ENCODE assay signal across 12 mouse cellular contexts in genomic region chr11:33744429-33744828, GRCm38 (mm10).
DNase-seq lines count a peak whose midpoint lies in the region; ATAC-seq lines count a peak whose summit lies in the region.
"Had no signal": no experiment of that assay in that cellular context is flagged by ENCODE, and none has a peak within 500 bp of the region (broad histone marks: within the 10 kb centered on the region; RNA-seq: fewer than 3 reads in every experiment).

No protein-coding gene starts in this region.

- no peaks in the 10 kb centered on the region for H3K9me3 ChIP-seq in liver, embryonic 11.5 days (ENCODE audit: control insufficient read depth, low read length)
- no peaks in the 10 kb centered on the region for H3K9me3 ChIP-seq in intestine, embryonic 15.5 days
- no peaks in the 10 kb centered on the region for H3K9me3 ChIP-seq in midbrain, embryonic 16.5 days (replicated peaks; ENCODE audit: control insufficient read depth, low read length, poor library complexity, severe bottlenecking)
- H3K9me3 ChIP-seq: liver, embryonic 13.5 days had no signal

- 50% methylated on average over 7 of the region's 7 CpGs for WGBS in liver, embryonic 11.5 days
- 8% methylated on average over 7 of the region's 7 CpGs for WGBS in intestine, embryonic 15.5 days
- WGBS in midbrain, embryonic 16.5 days, result 45% methylated on average over 7 of the region's 7 CpGs

- H3K27me3 ChIP-seq in liver, embryonic 11.5 days (replicated peaks; ENCODE audit: control insufficient read depth, insufficient read depth, low read length), result no peaks in the 10 kb centered on the region
- H3K27me3 ChIP-seq in intestine, embryonic 15.5 days (replicated peaks), result no peaks in the 10 kb centered on the region
- H3K27me3 ChIP-seq in midbrain, embryonic 16.5 days (ENCODE audit: control insufficient read depth, insufficient read depth, low read depth, low read length), result no peaks in the 10 kb centered on the region
- H3K27me3 ChIP-seq: liver, embryonic 13.5 days had no signal

- no peak overlapping the region for H3K9ac ChIP-seq in liver, embryonic 11.5 days (ENCODE audit: low read depth, low read length)
- H3K9ac ChIP-seq in intestine, embryonic 15.5 days, result no peak overlapping the region
- H3K9ac ChIP-seq in midbrain, embryonic 16.5 days (ENCODE audit: low read depth, low read length), result no peak overlapping the region
- H3K9ac ChIP-seq: liver, embryonic 13.5 days had no signal

- no peaks in the 10 kb centered on the region for H3K4me1 ChIP-seq in liver, embryonic 11.5 days (replicated peaks; ENCODE audit: control insufficient read depth, insufficient read depth, low read length)
- H3K4me1 ChIP-seq in intestine, embryonic 15.5 days (replicated peaks), result peaks cover 6% of the 10 kb centered on the region
- H3K4me1 ChIP-seq in midbrain, embryonic 16.5 days (ENCODE audit: control insufficient read depth, insufficient read depth, low read length), result peaks cover 14% of the 10 kb centered on the region
- H3K4me1 ChIP-seq: liver, embryonic 13.5 days had no signal

- 0 out of 2 replicates have a peak, but pooled peaks have one; percentile 12 for ATAC-seq in liver, embryonic 11.5 days (replicated peaks; ENCODE audit: low FRiP score)
- ATAC-seq in intestine, embryonic 15.5 days, result peak; percentile 85
- ATAC-seq in midbrain, embryonic 16.5 days, result peak; percentile 37; the same call in 1 of the 2 replicates
- no peak for ATAC-seq in megakaryocyte progenitor cell, adult 5-6 weeks (replicated peaks; ENCODE audit: poor library complexity)

- no peaks in the 10 kb centered on the region for H3K36me3 ChIP-seq in liver, embryonic 11.5 days (ENCODE audit: control insufficient read depth, insufficient read depth, low read length)
- H3K36me3 ChIP-seq in intestine, embryonic 15.5 days, result no peaks in the 10 kb centered on the region
- H3K36me3 ChIP-seq in midbrain, embryonic 16.5 days (ENCODE audit: control insufficient read depth, insufficient read depth, low read length), result no peaks in the 10 kb centered on the region
- H3K36me3 ChIP-seq: liver, embryonic 13.5 days had no signal

- no peak overlapping the region for H3K27ac ChIP-seq in liver, embryonic 11.5 days (ENCODE audit: low read depth, low read length)
- H3K27ac ChIP-seq in intestine, embryonic 15.5 days, result no peak overlapping the region
- no peak overlapping the region for H3K27ac ChIP-seq in midbrain, embryonic 16.5 days (ENCODE audit: low read length)
- H3K27ac ChIP-seq: liver, embryonic 13.5 days had no signal

- H3K4me2 ChIP-seq in liver, embryonic 11.5 days, result no peak overlapping the region
- 0 out of 2 replicates have a peak overlapping the region, but pooled peaks have one; percentile 15 for H3K4me2 ChIP-seq in intestine, embryonic 15.5 days (replicated peaks)
- no peak overlapping the region for H3K4me2 ChIP-seq in midbrain, embryonic 16.5 days (ENCODE audit: low read length)
- H3K4me2 ChIP-seq: liver, embryonic 13.5 days had no signal

- peak; percentile 41 for DNase-seq in embryo, embryonic 10 days (ENCODE audit: low spot score)
- no peak for DNase-seq in embryo, embryonic 11 days
- no peak for DNase-seq in liver, embryonic 11.5 days (ENCODE audit: low spot score)
- no peak for DNase-seq in liver
- no peak for DNase-seq in adrenal gland, adult (ENCODE audit: inconsistent age in 2 of 2, low spot score in 1 of 2)
- DNase-seq: gastrocnemius, postnatal 25 days; kidney, adult 11 months; liver, embryonic 13.5 days; thymus, adult 18-20 months had no signal

- H3K4me3 ChIP-seq in liver, embryonic 11.5 days (ENCODE audit: low read depth, low read length), result no peak overlapping the region
- H3K4me3 ChIP-seq in intestine, embryonic 15.5 days (replicated peaks), result no peak overlapping the region
- H3K4me3 ChIP-seq in midbrain, embryonic 16.5 days (ENCODE audit: low read depth, low read length), result no peak overlapping the region
- H3K4me3 ChIP-seq: liver, embryonic 13.5 days had no signal
